Mouse (Mus musculus) CH12.LX (cell line): Measurements from ENCODE around the gene Fbf1. TPM values are rescaled to one million over a fixed set of nuclear protein-coding genes. Genes with fewer than 3 reads are reported as not detected.
A peak's percentile ranks its signal among the peaks of the same experiment; 100 is the strongest.

Source experiments
- DNase-seq: peaks from one replicate; pipeline ENCODE4 v3.0.0-alpha.2; 2013; ENCODE audit errors: extremely low read depth
- H3K27ac ChIP-seq: 2 replicates; pipeline ENCODE4 v1.5.1; 2012; ENCODE audit warnings: low read depth, mild to moderate bottlenecking, control low read depth, moderate library complexity; ENCODE audit not compliant: insufficient read depth
- H3K27me3 ChIP-seq: replicated peaks from 2 replicates; pipeline ENCODE3; 2012; ENCODE audit warnings: inconsistent platforms
- H3K36me3 ChIP-seq, 2 experiments: replicated peaks in 1 of 2; 2 replicates each; pipeline versions ENCODE3 to v1.6.1; 2012; ENCODE audit warnings: inconsistent platforms in 1 of 2, low read length in 1 of 2, mild to moderate bottlenecking in 1 of 2, mixed read lengths in 1 of 2, moderate library complexity in 1 of 2; ENCODE audit not compliant: control insufficient read depth in 1 of 2, insufficient read depth in 1 of 2
- H3K4me1 ChIP-seq, 2 experiments: 2 replicates each; pipeline ENCODE4 v1.6.1; 2012; ENCODE audit warnings: inconsistent platforms in 1 of 2, moderate library complexity in 1 of 2; ENCODE audit not compliant: insufficient read depth in 2 of 2, control insufficient read depth in 1 of 2
- H3K4me2 ChIP-seq: 2 replicates; pipeline ENCODE4 v1.6.1; 2012; ENCODE audit warnings: low read depth, mild to moderate bottlenecking, control low read depth; ENCODE audit not compliant: poor library complexity, insufficient read depth, severe bottlenecking
- H3K4me3 ChIP-seq, 3 experiments: fragments of 150-350 bp in 1 of 3; sonication (generic) in 1 of 3; replicated peaks in 1 of 3; 2 replicates each; pipeline versions ENCODE3 to v1.5.1; 2011 to 2012; ENCODE audit warnings: low read depth in 2 of 3, low read length in 2 of 3, mild to moderate bottlenecking in 2 of 3, moderate library complexity in 2 of 3, control low read depth in 1 of 3, improper control_type of control experiment in 1 of 3, inconsistent platforms in 1 of 3, mixed read lengths in 1 of 3; ENCODE audit not compliant: poor library complexity in 1 of 3
- H3K79me2 ChIP-seq: replicated peaks from 2 replicates; pipeline ENCODE4 v1.6.1; 2012; ENCODE audit warnings: mild to moderate bottlenecking, moderate library complexity; ENCODE audit not compliant: control insufficient read depth, poor library complexity, insufficient read depth, severe bottlenecking; ENCODE audit errors: extremely low read depth
- H3K9ac ChIP-seq: 2 replicates; pipeline ENCODE4 v1.6.1; 2012; ENCODE audit warnings: low read depth, mild to moderate bottlenecking, control low read depth, moderate library complexity; ENCODE audit not compliant: insufficient read depth
- H3K9me3 ChIP-seq: replicated peaks from 2 replicates; pipeline ENCODE3; 2012; ENCODE audit warnings: low read length, inconsistent platforms, mixed read lengths
- BHLHE40 ChIP-seq: IDR thresholded peaks from 2 replicates; pipeline ENCODE4 v1.6.1; 2011; ENCODE audit warnings: mild to moderate bottlenecking, low read depth, low read length, improper control_type of control experiment
- CHD1 ChIP-seq: IDR thresholded peaks from 2 replicates; pipeline ENCODE4 v1.6.1; 2012; ENCODE audit warnings: low read depth, low read length, improper control_type of control experiment, inconsistent platforms
- CTCF ChIP-seq, 2 experiments: IDR thresholded peaks in 1 of 2; conservative IDR thresholded peaks in 1 of 2; 2 replicates each; pipeline ENCODE4 v1.5.1; 2011 to 2012; ENCODE audit warnings: low read depth in 2 of 2, low read length in 2 of 2, improper control_type of control experiment in 1 of 2, inconsistent platforms in 1 of 2, mild to moderate bottlenecking in 1 of 2, moderate library complexity in 1 of 2
- GABPA ChIP-seq: IDR thresholded peaks from 2 replicates; pipeline ENCODE4 v1.6.1; 2012; ENCODE audit warnings: low read depth, low read length, improper control_type of control experiment, inconsistent platforms; ENCODE audit not compliant: insufficient replicate concordance
- JUN ChIP-seq: IDR thresholded peaks from 2 replicates; pipeline ENCODE4 v1.6.1; 2011; ENCODE audit warnings: low read depth, mild to moderate bottlenecking, low read length, improper control_type of control experiment, moderate library complexity; ENCODE audit not compliant: insufficient read depth
- MAX ChIP-seq: IDR thresholded peaks from 2 replicates; pipeline ENCODE4 v1.6.1; 2011; ENCODE audit warnings: low read length, improper control_type of control experiment
- MEF2A ChIP-seq: IDR thresholded peaks from 2 replicates; pipeline ENCODE4 v1.6.1; 2014; ENCODE audit warnings: low read depth, mild to moderate bottlenecking, inconsistent platforms, low read length, improper control_type of control experiment, borderline replicate concordance
- MYC ChIP-seq: IDR thresholded peaks from 2 replicates; pipeline ENCODE4 v1.6.1; 2011; ENCODE audit warnings: low read depth, mild to moderate bottlenecking, improper control_type of control experiment, low read length
- NELFE ChIP-seq: IDR thresholded peaks from 2 replicates; pipeline ENCODE4 v1.6.1; 2011; ENCODE audit warnings: low read depth, low read length, improper control_type of control experiment
- NRF1 ChIP-seq: IDR thresholded peaks from 2 replicates; pipeline ENCODE4 v1.6.1; 2014; ENCODE audit warnings: low read depth, mild to moderate bottlenecking, inconsistent platforms, low read length, improper control_type of control experiment, moderate library complexity
- POLR2AphosphoS2 ChIP-seq: IDR thresholded peaks from 2 replicates; pipeline ENCODE4 v1.6.1; 2011; ENCODE audit warnings: low read depth, low read length, improper control_type of control experiment
- RCOR1 ChIP-seq: conservative IDR thresholded peaks from 2 replicates; pipeline ENCODE4 v1.6.1; 2012; ENCODE audit warnings: low read depth, mild to moderate bottlenecking, inconsistent platforms, low read length, improper control_type of control experiment
- TCF12 ChIP-seq: IDR thresholded peaks from 2 replicates; pipeline ENCODE4 v1.6.1; 2014; ENCODE audit warnings: low read depth, mild to moderate bottlenecking, inconsistent platforms, low read length, improper control_type of control experiment
- ZC3H11A ChIP-seq: IDR thresholded peaks from 2 replicates; pipeline ENCODE4 v1.6.1; 2012; ENCODE audit warnings: low read depth, mild to moderate bottlenecking, inconsistent platforms, low read length, improper control_type of control experiment
- dilution Hi-C: fragments of 300-500 bp; cut with MboI; formaldehyde crosslinking; loops from 2 replicates; pipeline ENCODE4 v1.14.3; 2020; ENCODE audit warnings: low sequenced_read_pairs; ENCODE audit not compliant: extremely low pct_unique_long_range_greater_than_20kb, extremely low pct_ligation_motif_present
- in situ Hi-C: fragments of 300-500 bp; cut with MboI; formaldehyde crosslinking; loops from 3 replicates; pipeline ENCODE4 v1.14.3; 2019; ENCODE audit warnings: low sequenced_read_pairs, low pct_ligation_motif_present, low pct_unique_long_range_greater_than_20kb, mixed read lengths
- polyA plus RNA-seq: library from polyadenylated mRNA; unstranded; fragments of >175 nt; gene quantifications from 2 replicates; pipeline ENCODE4 v1.2.1, GENCODE M21; 2012; ENCODE audit warnings: low read depth; ENCODE audit not compliant: insufficient read length
- total RNA-seq, 2 experiments: library from RNA; depleted of rRNA; stranded (reverse); fragments of 300-350 nt in 1 of 2; fragments of >200 nt in 1 of 2; gene quantifications; 2 replicates each; pipeline ENCODE4 v1.2.3; 2012 to 2014

The Fbf1 gene
- total and polyA plus RNA-seq, 3 experiments: 23.9 to 44.8 (median 39.0) TPM

DNA sequence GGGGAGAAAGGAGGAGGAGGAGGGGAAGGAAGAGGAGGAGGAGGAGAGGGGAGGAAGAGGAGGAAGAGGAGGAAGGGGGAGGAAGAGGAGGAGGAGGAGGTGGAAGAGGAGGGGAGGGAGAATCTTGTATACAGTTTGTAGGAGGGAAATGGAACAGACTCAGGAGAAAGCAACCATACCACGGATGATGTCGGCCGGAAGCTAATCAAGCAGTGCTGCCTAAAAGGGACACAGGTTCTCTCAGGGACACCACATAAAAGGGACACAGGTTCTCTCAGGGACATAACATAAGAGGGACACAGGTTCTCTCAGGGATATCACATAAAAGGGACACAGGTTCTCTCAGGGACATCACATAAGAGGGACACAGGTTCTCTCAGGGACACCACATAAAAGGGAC, 1.2 kb upstream of the Fbf1 start:
- dilution Hi-C loops: no loop called here
- in situ Hi-C loops: no loop called here
- TF ChIP-seq CTCF (conservative IDR thresholded peaks at IDR 0.05 in 1 of 2, IDR thresholded peaks at IDR 0.05 in 1 of 2; ENCODE audit: low read depth in 2 of 2, low read length in 2 of 2) (no peak), MEF2A (no peak), MAX (no peak), CHD1 (no peak), NELFE (no peak), ZC3H11A (no peak), RCOR1 (no peak), POLR2AphosphoS2 (no peak), JUN (no peak)
- TF ChIP-seq, all 38 proteins: peak for 0

GRCm38 (mm10) chr11:116167232-116167631, 734 bp downstream of the Fbf1 start:
- Histone ChIP-seq H3K4me2 (peak overlapping the region; percentile 85), H3K9me3 (no peaks in the 10 kb centered on the region), H3K27ac (no peak overlapping the region), H3K27me3 (no peaks in the 10 kb centered on the region), H3K4me3 (peak overlapping the region; percentile 67 to 75 (median 67)), H3K4me1 (peaks cover 0 to 29% of the 10 kb centered on the region in 2 experiments; a peak in 3 of 4 replicates), H3K9ac (peak overlapping the region; percentile 71), H3K36me3 (peaks cover 18 to 51% of the 10 kb centered on the region in 2 experiments), H3K79me2 (peaks cover 6% of the 10 kb centered on the region; the same call in 1 of the 2 replicates)
- dilution Hi-C loops (no loop called here), in situ Hi-C loops (no loop called here)
- no peak for TF ChIP-seq TCF12
- TF ChIP-seq NRF1: no peak
- TF ChIP-seq GABPA: no peak
- peak; percentile 78 for TF ChIP-seq BHLHE40
- TF ChIP-seq POLR2AphosphoS2: no peak
- TF ChIP-seq MYC: 0 out of 2 replicates have a peak, but pooled peaks have one; percentile 31
- no peak for DNase-seq

More for the DNA sequence above, 1.2 kb upstream of the Fbf1 start:
- H3K4me2 ChIP-seq: no peak overlapping the region
- no peak overlapping the region for H3K27ac ChIP-seq
- DNase-seq: no peak
- H3K9me3 ChIP-seq: no peaks in the 10 kb centered on the region
- H3K4me3 ChIP-seq: no peak overlapping the region
- H3K79me2 ChIP-seq: peaks cover 6% of the 10 kb centered on the region; the same call in 1 of the 2 replicates
- peaks cover 0 to 29% of the 10 kb centered on the region in 2 experiments; a peak in 3 of 4 replicates for H3K4me1 ChIP-seq
- no peaks in the 10 kb centered on the region for H3K27me3 ChIP-seq
- no peak overlapping the region for H3K9ac ChIP-seq
- H3K36me3 ChIP-seq: peaks cover 23 to 54% of the 10 kb centered on the region in 2 experiments
